Mouse (Mus musculus) hindbrain, embryonic 13.5 days (tissue): ENCODE data around the gene Abhd13. TPM values are rescaled to one million over a fixed set of nuclear protein-coding genes. Genes with fewer than 3 reads are reported as not detected.

ENCODE experiments used
- ATAC-seq: fragments of 200-750 bp; cut with Nextera tagmentation; 2 replicates; pipeline ENCODE4 v1.8.0; 2017; ENCODE audit warnings: moderate TSS enrichment; ENCODE audit not compliant: low FRiP score
- H3K27ac ChIP-seq: fragments of 300-500 bp; sonication (generic); 2 replicates; pipeline ENCODE4 v1.5.1; 2015; ENCODE audit warnings: inconsistent platforms, mild to moderate bottlenecking, moderate library complexity
- H3K27me3 ChIP-seq: fragments of 300-500 bp; sonication (generic); 2 replicates; pipeline ENCODE4 v1.6.1; 2015; ENCODE audit warnings: mild to moderate bottlenecking, inconsistent platforms
- H3K36me3 ChIP-seq: fragments of 300-500 bp; sonication (generic); 2 replicates; pipeline ENCODE4 v1.6.1; 2015; ENCODE audit warnings: mild to moderate bottlenecking, inconsistent platforms
- H3K4me1 ChIP-seq: fragments of 300-500 bp; sonication (generic); replicated peaks from 2 replicates; pipeline ENCODE4 v1.6.1; 2015; ENCODE audit warnings: inconsistent platforms
- H3K4me2 ChIP-seq: fragments of 300-500 bp; sonication (generic); 2 replicates; pipeline ENCODE4 v1.6.1; 2015; ENCODE audit warnings: inconsistent platforms, mild to moderate bottlenecking, moderate library complexity
- H3K4me3 ChIP-seq: fragments of 300-500 bp; sonication (generic); 2 replicates; pipeline ENCODE4 v1.5.1; 2015; ENCODE audit warnings: mild to moderate bottlenecking, inconsistent platforms
- H3K9ac ChIP-seq: fragments of 300-500 bp; sonication (generic); 2 replicates; pipeline ENCODE4 v1.6.1; 2015; ENCODE audit warnings: mild to moderate bottlenecking, inconsistent platforms
- H3K9me3 ChIP-seq: fragments of 300-500 bp; sonication (generic); 2 replicates; pipeline ENCODE4 v1.6.1; 2016; ENCODE audit warnings: inconsistent platforms
- WGBS: fragments of 180-500 bp; shearing (Covaris S2); methylation state at CpG from one replicate; pipeline ENCODE4 v1.1.7; 2015; 5-methylcytosine and 5-hydroxymethylcytosine counted together
- polyA plus RNA-seq: library from polyadenylated mRNA; unstranded; fragments of >200 nt; fragmentation: Nextera tagmentation; extraction: Ambion mirVana; gene quantifications from 2 replicates; pipeline ENCODE4 v1.2.1, GENCODE M21; 2015

Gene Abhd13
- polyA plus RNA-seq, 1 experiment from 2014 or later, result 14.6 TPM

DNA sequence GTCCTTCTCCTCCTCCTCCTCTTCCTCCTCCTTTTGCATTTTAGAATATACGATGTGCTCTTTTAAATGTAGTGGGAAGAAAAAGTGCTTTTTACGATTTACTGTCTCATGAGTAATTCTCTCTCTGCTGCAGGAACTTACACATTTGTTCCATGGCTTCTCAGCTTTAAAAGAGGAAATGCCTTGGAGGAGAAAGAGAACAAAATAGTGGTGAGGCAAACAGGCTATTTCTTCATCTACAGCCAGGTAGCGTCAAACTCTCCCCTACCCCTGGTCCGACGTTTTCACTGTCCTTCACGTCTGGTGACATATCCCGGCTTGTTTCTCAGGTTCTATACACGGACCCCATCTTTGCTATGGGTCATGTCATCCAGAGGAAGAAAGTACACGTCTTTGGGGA is 53.7 kb downstream of the Abhd13 start:
- H3K4me1 ChIP-seq, result no peaks in the 10 kb centered on the region
- ATAC-seq, result no peak
- no peak overlapping the region for H3K9ac ChIP-seq
- 90% methylated on average over 9 of the region's 9 CpGs for WGBS
- no peaks in the 10 kb centered on the region for H3K36me3 ChIP-seq
- no peak overlapping the region for H3K4me3 ChIP-seq
- H3K9me3 ChIP-seq, result no peaks in the 10 kb centered on the region
- no peak overlapping the region for H3K27ac ChIP-seq
- no peaks in the 10 kb centered on the region for H3K27me3 ChIP-seq
- H3K4me2 ChIP-seq, result no peak overlapping the region

DNA sequence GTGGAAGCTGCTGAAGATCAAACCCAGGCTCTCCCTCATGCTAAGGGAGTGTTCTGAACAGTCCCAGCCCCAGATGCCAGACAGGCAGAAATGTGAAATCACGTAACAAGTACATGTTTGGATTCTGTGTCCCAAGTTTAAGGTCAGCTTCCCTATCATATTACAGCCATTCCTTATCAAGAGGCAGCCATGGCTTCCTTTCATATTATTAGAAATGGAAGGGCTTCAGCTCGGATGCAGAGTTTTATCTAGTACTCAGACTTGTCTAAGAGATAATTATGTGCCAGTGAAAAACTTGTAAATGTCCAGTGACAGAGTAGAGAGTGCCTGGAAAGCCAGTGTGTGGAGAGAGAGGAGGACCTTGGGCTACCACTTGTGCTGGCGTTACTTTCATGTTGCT is 63.4 kb downstream of the Abhd13 start:
- Histone ChIP-seq H3K4me2 (no peak overlapping the region), H3K27me3 (0 out of 2 replicates have a peak, but pooled peaks cover 8% of the 10 kb centered on the region), H3K27ac (no peak overlapping the region), H3K9ac (no peak overlapping the region), H3K9me3 (no peaks in the 10 kb centered on the region), H3K4me1 (no peaks in the 10 kb centered on the region), H3K36me3 (no peaks in the 10 kb centered on the region), H3K4me3 (no peak overlapping the region)
- WGBS, result 76% methylated on average over 3 of the region's 3 CpGs
- no peak for ATAC-seq

Other genes with a start within 250 kb of the Abhd13 start
- 26.4 and 26.6 TPM in 2 replicates for gene Fam155a, start 206.5 kb upstream of the Abhd13 start, polyA plus RNA-seq
- gene Gm10217, start 113.5 kb upstream of the Abhd13 start, polyA plus RNA-seq, result not detected in 2 replicates
- gene Lig4, start within 50 bp of the Abhd13 start, polyA plus RNA-seq, result 11.1 and 12.1 TPM in 2 replicates
- gene Tnfsf13b, start 28.8 kb downstream of the Abhd13 start, polyA plus RNA-seq, result 0.08 and 0.36 TPM in 2 replicates
- gene Myo16, start 176.2 kb downstream of the Abhd13 start, polyA plus RNA-seq, result 5.5 and 5.8 TPM in 2 replicates